Mouse (Mus musculus): Measurements from ENCODE around the gene Man1a.

DNA sequence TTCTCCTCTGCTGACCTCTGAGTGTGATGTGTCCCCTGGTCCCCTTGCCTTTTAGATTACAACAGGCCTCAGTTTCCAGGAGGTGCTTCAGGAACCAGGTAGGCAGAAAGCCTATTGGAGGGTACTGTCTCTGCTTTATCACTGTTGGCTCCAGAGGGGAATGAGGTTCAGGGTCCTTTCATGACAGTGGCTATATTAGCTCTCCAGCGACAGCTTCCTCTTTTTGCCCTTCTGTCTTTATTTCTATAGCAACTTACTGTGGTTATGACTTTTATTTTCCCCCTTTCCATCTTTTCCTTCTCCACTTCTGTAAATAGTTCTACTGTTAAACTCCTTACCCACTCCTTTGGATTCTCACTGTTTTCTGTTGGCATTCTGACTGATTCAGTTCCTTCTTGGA lies 216.5 kb downstream of the Man1a start:
- TF ChIP-seq GATA1 (IDR thresholded peaks at IDR 0.05; ENCODE audit: low read length) (no peak), TAL1 (IDR thresholded peaks at IDR 0.05; ENCODE audit: low read length) (no peak)

Measured in erythroblast, embryonic 14.5 days (primary cell).